Mouse (Mus musculus): ENCODE results near the gene Nop9. TPM values are rescaled to one million over a fixed set of nuclear protein-coding genes. Genes with fewer than 3 reads are reported as not detected.

The Nop9 gene
- total and polyA plus RNA-seq, 3 experiments = 38.5 to 92.1 (median 89.1) TPM

GRCm38 (mm10) chr14:55724411-55724871, 21.1 kb upstream of the Nop9 start:
- Histone ChIP-seq H3K9me3 (replicated peaks; ENCODE audit: low read length) (no peaks in the 10 kb centered on the region), H3K4me3 (replicated peaks in 1 of 3; ENCODE audit: low read depth in 2 of 3, low read length in 2 of 3, poor library complexity in 1 of 3) (no peak overlapping the region), H3K36me3 (replicated peaks in 1 of 2; ENCODE audit: control insufficient read depth in 1 of 2, insufficient read depth in 1 of 2, low read length in 1 of 2) (peaks cover 5 to 13% of the 10 kb centered on the region in 2 experiments), H3K27ac (ENCODE audit: insufficient read depth, low read depth) (peak overlapping the region; percentile 64), H3K4me1 (ENCODE audit: control insufficient read depth in 1 of 2, insufficient read depth in 2 of 2) (peaks cover 15 to 54% of the 10 kb centered on the region in 2 experiments), H3K27me3 (replicated peaks) (peaks cover 24% of the 10 kb centered on the region), H3K79me2 (replicated peaks; ENCODE audit: control insufficient read depth, extremely low read depth, insufficient read depth, poor library complexity, severe bottlenecking) (no peaks in the 10 kb centered on the region), H3K4me2 (ENCODE audit: insufficient read depth, low read depth, poor library complexity, severe bottlenecking) (peak overlapping the region; percentile 62), H3K9ac (ENCODE audit: insufficient read depth, low read depth) (peak overlapping the region; percentile 39; the same call in 1 of the 2 replicates)
- dilution Hi-C loops (cut with MboI; ENCODE audit: extremely low pct_ligation_motif_present, extremely low pct_unique_long_range_greater_than_20kb, low sequenced_read_pairs) = no loop called here
- 0 out of 2 replicates have a peak, but pooled peaks have one; percentile 72 for TF ChIP-seq RCOR1 (conservative IDR thresholded peaks at IDR 0.05; ENCODE audit: low read depth, low read length)
- peak; percentile 81 for TF ChIP-seq MEF2A (IDR thresholded peaks at IDR 0.05; ENCODE audit: borderline replicate concordance, low read depth, low read length)
- TF ChIP-seq CHD2 (IDR thresholded peaks at IDR 0.05; ENCODE audit: low read length) = no peak
- TF ChIP-seq PAX5 (IDR thresholded peaks at IDR 0.05; ENCODE audit: low read length) = no peak
- peak; percentile 92 for TF ChIP-seq MXI1 (IDR thresholded peaks at IDR 0.05; ENCODE audit: low read depth, low read length)
- no peak for TF ChIP-seq CTCF (conservative IDR thresholded peaks at IDR 0.05 in 1 of 2, IDR thresholded peaks at IDR 0.05 in 1 of 2; ENCODE audit: low read depth in 2 of 2, low read length in 2 of 2)
- TF ChIP-seq ETS1 (conservative IDR thresholded peaks at IDR 0.05; ENCODE audit: low read depth, low read length) = peak; percentile 100
- TF ChIP-seq ELF1 (IDR thresholded peaks at IDR 0.05; ENCODE audit: low read depth, low read length) = peak; percentile 54
- no peak for TF ChIP-seq ZC3H11A (IDR thresholded peaks at IDR 0.05; ENCODE audit: low read depth, low read length)
- 0 out of 2 replicates have a peak, but pooled peaks have one; percentile 19 for TF ChIP-seq NRF1 (IDR thresholded peaks at IDR 0.05; ENCODE audit: low read depth, low read length)
- no peak for TF ChIP-seq KAT2A (IDR thresholded peaks at IDR 0.05; ENCODE audit: insufficient replicate concordance, low read length)
- peak; percentile 78 for TF ChIP-seq JUN (IDR thresholded peaks at IDR 0.05; ENCODE audit: insufficient read depth, low read depth, low read length)
- TF ChIP-seq CHD1 (IDR thresholded peaks at IDR 0.05; ENCODE audit: low read depth, low read length) = no peak
- TF ChIP-seq EP300 (IDR thresholded peaks at IDR 0.05; ENCODE audit: low read length) = peak; percentile 81
- TF ChIP-seq RAD21 (IDR thresholded peaks at IDR 0.05; ENCODE audit: low read depth, low read length) = no peak
- no peak for TF ChIP-seq POLR2A (IDR thresholded peaks at IDR 0.05; ENCODE audit: low read depth, low read length)
- no peak for TF ChIP-seq ZNF384 (IDR thresholded peaks at IDR 0.05; ENCODE audit: low read depth, low read length)
- TF ChIP-seq MAFK (IDR thresholded peaks at IDR 0.05; ENCODE audit: insufficient replicate concordance, low read length) = peak; percentile 82
- peak; percentile 74; the same call in 1 of the 2 replicates for TF ChIP-seq JUND (conservative IDR thresholded peaks at IDR 0.05; ENCODE audit: low read depth, low read length)
- peak; percentile 82 for TF ChIP-seq MYC (IDR thresholded peaks at IDR 0.05; ENCODE audit: low read depth, low read length)
- peak; percentile 94 for TF ChIP-seq IRF4 (IDR thresholded peaks at IDR 0.05; ENCODE audit: low read depth, low read length)
- peak; percentile 99 for TF ChIP-seq TCF12 (IDR thresholded peaks at IDR 0.05; ENCODE audit: low read depth, low read length)
- peak; percentile 99 for TF ChIP-seq MAZ (IDR thresholded peaks at IDR 0.05; ENCODE audit: low read depth, low read length)
- no peak for TF ChIP-seq HCFC1 (IDR thresholded peaks at IDR 0.05; ENCODE audit: low read depth, low read length)
- TF ChIP-seq SMC3 (IDR thresholded peaks at IDR 0.05; ENCODE audit: low read depth, low read length) = no peak
- peak; percentile 88 for TF ChIP-seq MAX (IDR thresholded peaks at IDR 0.05; ENCODE audit: low read length)
- no peak for TF ChIP-seq ZKSCAN1 (IDR thresholded peaks at IDR 0.05; ENCODE audit: borderline replicate concordance, low read depth, low read length)
- TF ChIP-seq SIN3A (IDR thresholded peaks at IDR 0.05; ENCODE audit: low read length) = peak; percentile 94
- TF ChIP-seq BHLHE40 (IDR thresholded peaks at IDR 0.05; ENCODE audit: low read depth, low read length) = peak; percentile 98
- TF ChIP-seq E2F4 (IDR thresholded peaks at IDR 0.05; ENCODE audit: insufficient replicate concordance, low read depth, low read length) = no peak
- in situ Hi-C loops (cut with MboI; ENCODE audit: low pct_ligation_motif_present, low pct_unique_long_range_greater_than_20kb, low sequenced_read_pairs) = no loop called here
- DNase-seq (ENCODE audit: extremely low read depth) = peak; percentile 93
